Mouse (Mus musculus): ENCODE results near the gene Apof. TPM values are rescaled to one million over a fixed set of nuclear protein-coding genes. Genes with fewer than 3 reads are reported as not detected.

Apof gene
- total and polyA plus RNA-seq, 3 experiments, result 0.66 to 1.3 (median 0.99) TPM

DNA sequence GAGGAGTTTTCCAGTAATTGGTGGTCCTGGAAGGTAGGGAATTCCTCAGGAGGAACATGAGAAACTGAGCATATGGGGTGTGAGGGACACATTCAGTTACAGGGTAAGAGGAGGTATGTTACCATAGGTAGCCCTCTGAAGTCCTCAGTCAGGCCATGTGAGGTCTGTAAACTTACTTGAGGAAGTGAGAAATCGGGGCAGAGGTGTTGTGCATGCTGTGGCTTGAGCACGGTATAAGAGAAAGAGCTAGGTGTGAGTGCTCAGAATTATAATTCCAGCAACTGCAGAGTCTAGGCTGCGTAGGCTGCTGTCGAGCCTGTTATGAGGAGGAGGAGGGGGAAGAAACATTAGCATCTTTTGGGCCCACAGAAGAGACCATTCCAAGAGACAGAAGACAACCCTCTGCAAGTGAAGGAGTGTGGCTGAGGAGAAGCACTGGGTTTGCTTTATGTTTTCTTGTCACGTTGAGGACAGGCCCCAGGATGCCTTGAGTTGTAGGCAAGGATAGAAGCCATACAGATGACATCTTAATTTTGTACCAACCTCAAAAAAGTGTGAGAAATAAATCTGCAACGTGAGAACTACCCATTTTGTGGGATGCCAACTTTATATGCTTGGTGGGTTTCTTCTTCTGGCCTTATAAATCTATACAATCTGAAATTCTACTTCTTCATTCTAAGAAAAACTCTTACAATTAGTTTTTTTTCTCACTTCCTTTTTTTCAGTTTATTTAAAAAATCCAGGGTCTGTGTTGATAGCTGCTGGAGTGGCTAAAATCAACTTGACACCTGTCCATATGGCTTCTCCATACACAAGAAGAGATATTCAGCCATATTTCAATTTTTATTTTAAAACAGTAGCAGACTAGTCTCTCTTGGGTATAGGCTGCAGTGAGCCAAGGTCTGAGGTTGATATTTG is 4.8 kb upstream of the Apof start (continued):
- no peak for TF ChIP-seq USF1 (IDR thresholded peaks at IDR 0.05; ENCODE audit: low read depth, low read length)
- peak; percentile 91 for TF ChIP-seq CHD1 (IDR thresholded peaks at IDR 0.05; ENCODE audit: low read depth, low read length)
- no peak for TF ChIP-seq RAD21 (IDR thresholded peaks at IDR 0.05; ENCODE audit: low read depth, low read length)
- no peak for TF ChIP-seq E2F4 (IDR thresholded peaks at IDR 0.05; ENCODE audit: insufficient replicate concordance, low read depth, low read length)
- no peak for TF ChIP-seq KAT2A (IDR thresholded peaks at IDR 0.05; ENCODE audit: insufficient replicate concordance, low read length)
- no peak for TF ChIP-seq ZKSCAN1 (IDR thresholded peaks at IDR 0.05; ENCODE audit: borderline replicate concordance, low read depth, low read length)
- peak; percentile 36; the same call in 1 of the 2 replicates for TF ChIP-seq ZNF384 (IDR thresholded peaks at IDR 0.05; ENCODE audit: low read depth, low read length)
- TF ChIP-seq POLR2AphosphoS2 (IDR thresholded peaks at IDR 0.05; ENCODE audit: low read depth, low read length), result no peak
- TF ChIP-seq ZC3H11A (IDR thresholded peaks at IDR 0.05; ENCODE audit: low read depth, low read length), result no peak
- TF ChIP-seq JUN (IDR thresholded peaks at IDR 0.05; ENCODE audit: insufficient read depth, low read depth, low read length), result no peak
- TF ChIP-seq IRF4 (IDR thresholded peaks at IDR 0.05; ENCODE audit: low read depth, low read length), result peak; percentile 93
- peak; percentile 92 for TF ChIP-seq MYC (IDR thresholded peaks at IDR 0.05; ENCODE audit: low read depth, low read length)
- no peak for TF ChIP-seq CTCF (conservative IDR thresholded peaks at IDR 0.05 in 1 of 2, IDR thresholded peaks at IDR 0.05 in 1 of 2; ENCODE audit: low read depth in 2 of 2, low read length in 2 of 2)
- TF ChIP-seq UBTF (IDR thresholded peaks at IDR 0.05; ENCODE audit: low read depth, low read length), result no peak
- no peak for TF ChIP-seq NELFE (IDR thresholded peaks at IDR 0.05; ENCODE audit: low read depth, low read length)

DNA sequence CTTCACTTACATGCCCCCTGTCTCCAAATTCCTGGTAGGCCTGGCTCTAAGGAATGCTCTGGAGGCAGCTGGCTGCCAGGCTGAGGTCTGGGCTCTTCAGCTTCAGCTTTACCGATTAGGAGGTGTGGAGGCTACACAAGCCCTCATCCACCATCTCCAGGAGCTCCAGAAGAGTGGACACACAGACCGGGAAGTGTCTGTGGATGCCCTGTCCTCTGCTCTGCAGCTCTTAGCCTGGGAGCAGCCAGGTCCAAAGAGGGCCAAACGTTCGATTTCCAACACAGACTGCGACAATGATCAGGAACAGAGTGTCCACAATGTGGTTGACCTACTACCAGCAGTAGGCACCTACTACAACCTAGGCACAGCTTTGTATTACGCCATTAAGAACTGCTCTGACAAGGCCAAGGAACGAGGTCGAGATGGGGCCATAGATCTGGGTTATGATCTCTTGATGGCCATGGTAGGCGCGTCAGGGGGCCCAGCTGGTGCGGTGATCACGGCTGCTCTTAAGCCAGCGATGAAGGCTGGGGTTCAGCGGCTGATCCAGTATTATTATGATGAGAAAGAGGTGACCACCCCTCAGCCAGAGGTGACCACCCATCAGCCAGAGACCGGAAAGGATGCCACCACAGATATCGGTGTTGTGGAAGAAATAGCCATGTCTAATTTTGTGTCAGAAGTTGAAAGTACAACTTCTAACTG is 887 bp downstream of the Apof start:
- TF ChIP-seq TCF12 (IDR thresholded peaks at IDR 0.05; ENCODE audit: low read depth, low read length) (no peak), IRF4 (IDR thresholded peaks at IDR 0.05; ENCODE audit: low read depth, low read length) (no peak), USF2 (conservative IDR thresholded peaks at IDR 0.05; ENCODE audit: low read depth, low read length) (no peak), E2F4 (IDR thresholded peaks at IDR 0.05; ENCODE audit: insufficient replicate concordance, low read depth, low read length) (no peak), CHD2 (IDR thresholded peaks at IDR 0.05; ENCODE audit: low read length) (no peak), POLR2AphosphoS2 (IDR thresholded peaks at IDR 0.05; ENCODE audit: low read depth, low read length) (no peak), SMC3 (IDR thresholded peaks at IDR 0.05; ENCODE audit: low read depth, low read length) (no peak), BHLHE40 (IDR thresholded peaks at IDR 0.05; ENCODE audit: low read depth, low read length) (no peak), MEF2A (IDR thresholded peaks at IDR 0.05; ENCODE audit: borderline replicate concordance, low read depth, low read length) (no peak), ETS1 (conservative IDR thresholded peaks at IDR 0.05; ENCODE audit: low read depth, low read length) (no peak), HCFC1 (IDR thresholded peaks at IDR 0.05; ENCODE audit: low read depth, low read length) (no peak), MAX (IDR thresholded peaks at IDR 0.05; ENCODE audit: low read length) (no peak), ZNF384 (IDR thresholded peaks at IDR 0.05; ENCODE audit: low read depth, low read length) (no peak), CHD1 (IDR thresholded peaks at IDR 0.05; ENCODE audit: low read depth, low read length) (no peak), MAZ (IDR thresholded peaks at IDR 0.05; ENCODE audit: low read depth, low read length) (no peak), CTCF (conservative IDR thresholded peaks at IDR 0.05 in 1 of 2, IDR thresholded peaks at IDR 0.05 in 1 of 2; ENCODE audit: low read depth in 2 of 2, low read length in 2 of 2) (no peak), SIN3A (IDR thresholded peaks at IDR 0.05; ENCODE audit: low read length) (no peak), ELF1 (IDR thresholded peaks at IDR 0.05; ENCODE audit: low read depth, low read length) (no peak)
- Histone ChIP-seq H3K27me3 (replicated peaks) (no peaks in the 10 kb centered on the region), H3K4me1 (ENCODE audit: control insufficient read depth in 1 of 2, insufficient read depth in 2 of 2) (peaks cover 5 to 29% of the 10 kb centered on the region in 2 experiments; a peak in 2 of 4 replicates), H3K9ac (ENCODE audit: insufficient read depth, low read depth) (no peak overlapping the region), H3K4me2 (ENCODE audit: insufficient read depth, low read depth, poor library complexity, severe bottlenecking) (no peak overlapping the region), H3K9me3 (replicated peaks; ENCODE audit: low read length) (no peaks in the 10 kb centered on the region), H3K79me2 (replicated peaks; ENCODE audit: control insufficient read depth, extremely low read depth, insufficient read depth, poor library complexity, severe bottlenecking) (peaks cover 3% of the 10 kb centered on the region), H3K36me3 (replicated peaks in 1 of 2; ENCODE audit: control insufficient read depth in 1 of 2, insufficient read depth in 1 of 2, low read length in 1 of 2) (peaks cover 0 to 9% of the 10 kb centered on the region in 2 experiments), H3K27ac (ENCODE audit: insufficient read depth, low read depth) (no peak overlapping the region), H3K4me3 (replicated peaks in 1 of 3; ENCODE audit: low read depth in 2 of 3, low read length in 2 of 3, poor library complexity in 1 of 3) (no peak overlapping the region)
- dilution Hi-C loops (cut with MboI; ENCODE audit: extremely low pct_ligation_motif_present, extremely low pct_unique_long_range_greater_than_20kb, low sequenced_read_pairs), result no loop called here
- in situ Hi-C loops (cut with MboI; ENCODE audit: low pct_ligation_motif_present, low pct_unique_long_range_greater_than_20kb, low sequenced_read_pairs), result no loop called here
- no peak for DNase-seq (ENCODE audit: extremely low read depth)
